Mouse (Mus musculus) yolk sac, embryonic 10.5 days (tissue): ENCODE results near the gene Gm17455.

Source experiments
- DNase-seq: peaks from one replicate; pipeline ENCODE4 v3.0.0-alpha.2; 2017; ENCODE audit warnings: low spot score

The Gm17455 gene

DNA sequence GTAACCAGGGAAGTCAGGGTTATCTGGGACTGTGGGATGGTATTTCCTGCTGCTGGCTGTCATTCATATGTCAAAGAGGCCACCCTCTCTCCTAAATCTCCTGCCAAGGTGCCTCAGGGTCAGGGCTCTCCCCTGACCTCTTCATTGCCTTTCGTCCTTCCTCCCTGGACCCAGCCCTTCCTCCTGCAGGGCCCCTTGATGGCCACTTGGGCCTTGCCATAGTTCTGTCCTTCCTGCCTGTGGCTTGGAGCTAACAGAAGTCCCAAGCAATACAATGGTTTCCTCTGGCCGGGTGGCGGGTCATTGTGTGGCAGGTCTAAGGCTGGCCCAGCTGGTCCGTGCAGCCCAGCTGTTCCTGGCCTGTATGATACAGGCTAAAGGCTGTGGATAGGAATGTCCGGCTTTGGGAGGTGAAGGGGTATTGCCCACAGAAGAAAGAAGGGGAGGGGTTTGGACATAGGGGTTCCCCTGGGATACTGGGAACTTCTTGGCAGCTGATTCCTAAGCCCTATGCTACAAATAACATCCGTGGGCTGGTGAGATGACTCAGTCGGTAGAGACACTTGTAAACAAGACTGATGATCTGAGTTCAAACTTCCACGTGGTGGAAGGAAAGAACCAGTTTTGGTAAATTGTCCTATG is 25.5 kb upstream of the Gm17455 start:
- DNase-seq, result no peak

DNA sequence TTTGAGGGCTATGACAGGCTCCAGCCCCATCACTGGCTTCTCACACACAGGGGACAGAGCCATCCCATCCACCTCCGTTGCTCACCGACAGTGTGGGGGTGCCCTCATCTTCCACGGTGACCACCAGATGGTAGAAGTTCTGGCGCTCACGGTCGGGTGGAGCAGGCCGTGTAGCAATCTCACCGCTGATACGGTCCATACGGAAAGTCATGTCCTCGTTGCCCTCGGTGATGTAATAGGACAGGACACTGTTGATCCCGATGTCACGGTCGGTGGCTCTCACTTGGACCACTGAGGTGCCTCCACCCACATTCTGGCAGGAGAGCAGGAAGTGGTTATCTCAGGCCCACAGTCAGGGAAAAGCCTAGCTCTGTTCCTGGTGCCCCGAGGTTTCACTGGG is 22.8 kb upstream of the Gm17455 start:
- DNase-seq, result no peak

DNA sequence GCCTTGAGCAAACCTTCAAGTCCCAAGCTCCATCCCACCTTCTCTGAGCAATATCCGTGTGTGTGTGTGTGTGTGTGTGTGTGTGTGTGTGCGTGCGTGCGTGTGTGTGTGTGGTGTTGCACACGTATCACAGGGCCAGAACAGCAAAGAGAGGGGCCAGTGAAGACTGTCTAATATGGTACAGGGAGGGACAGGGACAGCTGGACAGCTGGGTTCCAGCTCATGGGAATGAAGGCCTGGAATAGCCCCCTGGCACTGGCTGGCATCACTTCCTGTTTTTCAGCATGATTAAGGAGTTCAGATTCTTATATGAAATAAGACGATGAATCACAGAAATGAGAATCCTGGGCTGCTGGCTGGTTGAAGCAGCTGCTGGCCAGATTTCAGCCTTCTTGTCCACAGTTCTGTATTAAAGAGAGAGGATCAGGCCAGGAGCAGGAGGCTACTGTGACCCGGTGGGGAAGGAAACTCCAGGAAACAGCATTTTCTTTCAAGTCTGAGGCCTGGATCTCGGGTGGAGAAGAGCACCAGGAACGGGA is 20.0 kb upstream of the Gm17455 start:
- DNase-seq, result no peak

DNA sequence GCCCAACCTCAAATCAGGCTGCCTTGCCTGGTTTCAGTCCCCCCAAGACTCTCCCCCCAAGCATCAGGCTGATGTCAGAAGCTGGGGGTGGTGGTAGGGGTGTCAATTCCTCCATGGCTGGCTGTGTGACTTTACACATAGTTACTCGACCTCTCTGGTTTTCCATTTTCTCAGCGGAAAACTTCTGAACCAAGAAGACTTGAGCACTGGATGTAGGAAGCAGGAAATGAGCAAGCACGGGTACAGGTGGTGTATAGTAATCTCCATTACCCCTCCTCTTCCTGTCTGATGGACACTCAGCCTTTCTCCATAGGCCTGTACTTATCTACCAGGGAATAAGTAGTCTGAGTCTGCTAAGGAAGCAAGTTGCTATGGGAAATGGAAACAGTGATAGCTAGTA is 19.3 kb upstream of the Gm17455 start:
- no peak for DNase-seq

DNA sequence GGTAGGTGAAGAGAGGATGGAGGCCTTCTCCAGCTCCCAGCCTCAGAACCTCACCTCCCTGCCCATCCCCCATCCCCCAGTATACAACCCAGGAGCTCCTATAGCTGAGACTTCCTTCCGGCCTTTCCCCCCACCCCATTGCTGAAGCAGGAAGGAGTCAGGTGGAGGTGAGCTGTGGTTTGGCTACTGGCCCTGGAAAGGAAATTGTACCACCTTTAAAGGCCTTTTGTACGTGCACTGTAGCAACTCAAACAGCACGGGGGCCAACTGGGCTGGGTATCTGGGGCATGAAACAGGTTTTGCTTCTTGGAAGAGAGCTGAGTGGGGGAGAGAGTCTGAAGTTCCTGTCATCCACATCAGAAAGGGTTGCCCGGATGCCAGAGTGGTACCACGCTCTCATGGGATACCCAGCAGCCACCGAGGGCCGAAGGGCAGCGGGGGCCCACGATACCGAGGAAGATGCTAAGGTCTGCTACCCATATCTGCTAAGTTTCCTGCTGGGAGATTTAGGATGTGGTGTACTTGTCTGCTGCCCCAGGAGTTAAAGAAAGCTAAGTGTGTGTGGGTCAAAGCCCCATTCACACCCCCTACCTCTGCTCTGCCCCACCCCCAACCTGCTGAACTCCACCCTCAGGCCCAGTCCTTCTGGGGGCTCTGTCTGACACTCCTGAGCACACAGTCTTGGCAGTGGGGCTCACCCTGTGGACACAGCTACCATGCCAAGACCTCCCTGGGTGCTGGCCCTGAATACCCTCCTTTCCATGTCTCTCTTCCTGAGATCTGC is 18.2 kb upstream of the Gm17455 start:
- DNase-seq, result no peak

DNA sequence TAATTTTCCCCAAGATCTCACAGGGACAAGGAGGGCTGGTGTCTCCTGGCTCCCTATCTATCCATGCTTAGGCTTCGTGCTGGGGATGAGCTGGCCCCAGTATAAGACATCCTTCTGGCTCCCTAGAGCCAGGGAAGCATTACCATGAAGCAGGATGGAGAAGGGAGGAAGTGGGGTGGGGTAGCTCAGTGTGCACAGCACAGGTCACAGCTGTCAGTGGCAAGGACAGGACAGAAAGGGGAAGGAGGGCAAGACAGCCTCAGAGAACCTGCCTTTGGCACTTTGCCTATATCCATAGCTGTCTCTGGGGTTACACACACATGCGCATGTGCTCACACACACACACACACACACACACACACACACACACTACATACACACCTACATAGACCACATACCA is 11.2 kb upstream of the Gm17455 start:
- DNase-seq, result no peak

DNA sequence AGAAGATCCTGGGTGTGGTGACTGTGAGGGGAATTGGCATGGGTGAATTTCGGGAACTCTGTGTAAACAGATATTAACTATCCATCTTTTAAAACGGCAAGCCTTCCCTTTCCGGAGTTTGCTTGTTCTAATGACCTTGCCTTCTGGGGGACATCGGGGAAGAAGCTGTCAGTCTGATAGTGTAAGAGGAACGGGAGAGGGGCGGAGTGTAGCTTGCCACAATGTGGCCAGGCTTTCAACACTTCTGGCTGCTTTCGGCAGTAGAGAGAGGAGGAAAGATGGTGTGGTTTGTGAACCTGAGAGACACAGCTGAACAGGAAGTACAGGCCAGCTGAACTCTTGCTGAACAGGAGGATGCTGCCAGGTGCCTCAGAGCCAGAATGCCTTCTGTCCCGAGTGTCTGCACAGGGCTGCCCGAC is 10.1 kb upstream of the Gm17455 start:
- DNase-seq, result no peak

DNA sequence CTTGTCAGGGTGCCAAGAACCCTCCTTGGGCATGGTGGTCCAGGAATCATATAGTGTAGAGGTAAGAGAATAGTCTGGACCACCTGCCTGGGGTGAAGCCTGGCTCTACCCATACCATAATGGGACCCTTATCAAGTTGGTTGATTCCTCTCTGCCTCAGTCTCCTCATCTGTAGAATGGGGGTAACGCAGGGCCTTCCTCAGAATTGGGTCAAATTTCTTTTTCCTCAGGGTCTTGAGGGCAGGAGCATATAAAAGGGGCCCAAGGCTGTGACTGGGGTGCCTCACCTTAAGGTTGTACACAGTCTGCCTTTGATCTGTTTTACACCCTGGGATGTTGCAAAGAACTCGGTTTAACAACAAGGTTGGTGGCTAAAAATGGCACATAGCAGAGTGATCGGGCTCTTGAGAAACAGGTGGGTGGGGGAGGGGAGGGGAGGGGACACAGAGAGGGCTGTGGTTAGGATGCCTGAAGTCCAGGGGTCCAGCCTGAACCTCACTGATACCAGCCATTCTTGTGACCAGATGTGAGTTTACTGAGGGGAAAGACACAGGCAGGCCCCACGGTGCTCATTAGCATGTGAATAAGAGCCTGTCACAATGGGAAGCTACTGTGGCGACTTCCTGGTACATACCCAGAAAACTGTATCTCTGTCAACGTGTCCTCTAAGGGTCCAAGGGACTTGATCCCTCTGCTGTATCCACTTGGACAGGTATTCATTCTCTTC is 9.2 kb upstream of the Gm17455 start:
- DNase-seq, result no peak

DNA sequence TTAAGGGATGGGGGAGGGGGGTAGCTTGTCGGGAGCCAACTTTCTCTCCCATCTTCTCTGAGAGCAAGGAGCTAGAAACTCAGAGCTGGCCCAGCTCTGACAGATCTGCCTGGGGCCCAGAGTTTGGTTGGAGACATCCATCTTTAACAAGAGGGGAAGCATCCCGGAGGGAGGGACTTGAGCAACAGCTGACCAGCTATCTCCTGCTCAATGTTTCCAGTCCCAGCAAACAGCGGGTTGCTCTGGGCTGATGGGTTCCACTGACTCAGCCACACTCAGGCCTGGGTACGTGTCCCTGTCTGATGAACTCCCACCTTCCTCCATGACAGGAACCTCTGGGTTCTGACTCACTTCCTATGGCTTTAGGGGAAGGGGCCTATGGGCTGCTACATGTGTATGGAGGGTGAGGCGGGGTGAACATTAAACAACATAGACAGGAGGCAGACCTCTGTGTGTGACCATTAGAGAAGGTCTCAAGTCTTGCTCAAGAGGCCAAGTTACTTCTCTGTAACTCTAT is 8.6 kb upstream of the Gm17455 start:
- no peak for DNase-seq

DNA sequence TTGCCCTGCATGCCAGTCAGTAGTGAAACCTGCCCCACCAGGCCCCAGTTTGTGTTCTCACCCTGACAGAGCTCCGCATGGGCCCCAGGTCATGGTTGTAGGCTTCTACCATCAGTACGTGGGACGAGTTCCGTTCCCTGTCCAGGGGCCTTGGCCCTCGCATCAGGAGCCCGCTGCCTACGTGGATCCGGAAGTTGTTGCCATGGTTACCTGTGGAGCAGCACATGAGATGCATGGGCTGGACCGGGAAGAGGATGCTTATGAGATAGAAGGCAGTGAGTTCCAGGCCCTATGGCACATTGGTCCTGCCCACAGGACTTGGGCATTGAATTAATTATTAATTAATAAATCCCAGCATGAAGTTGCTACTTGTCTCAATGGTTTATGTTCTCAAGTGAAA is 7.9 kb upstream of the Gm17455 start:
- DNase-seq, result no peak

DNA sequence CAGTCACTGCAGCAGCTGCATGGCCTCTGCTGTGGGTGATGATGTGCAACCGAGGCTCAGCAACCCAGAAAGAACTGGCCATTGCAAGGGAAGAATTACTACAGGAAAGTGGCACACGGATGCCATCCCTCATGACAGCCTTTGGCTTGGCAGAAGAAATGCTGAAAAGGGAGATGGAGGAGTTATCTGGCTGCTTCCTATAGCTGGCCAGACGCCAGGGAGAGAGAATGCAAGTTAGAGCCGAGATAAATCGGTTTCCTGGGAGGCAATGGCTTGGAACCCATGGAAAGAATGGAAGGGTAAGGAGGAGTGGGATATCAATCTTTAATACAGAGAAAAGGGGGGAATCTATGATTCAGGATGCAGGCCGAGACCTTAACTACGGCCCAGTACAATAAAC is 4.6 kb upstream of the Gm17455 start:
- no peak for DNase-seq

DNA sequence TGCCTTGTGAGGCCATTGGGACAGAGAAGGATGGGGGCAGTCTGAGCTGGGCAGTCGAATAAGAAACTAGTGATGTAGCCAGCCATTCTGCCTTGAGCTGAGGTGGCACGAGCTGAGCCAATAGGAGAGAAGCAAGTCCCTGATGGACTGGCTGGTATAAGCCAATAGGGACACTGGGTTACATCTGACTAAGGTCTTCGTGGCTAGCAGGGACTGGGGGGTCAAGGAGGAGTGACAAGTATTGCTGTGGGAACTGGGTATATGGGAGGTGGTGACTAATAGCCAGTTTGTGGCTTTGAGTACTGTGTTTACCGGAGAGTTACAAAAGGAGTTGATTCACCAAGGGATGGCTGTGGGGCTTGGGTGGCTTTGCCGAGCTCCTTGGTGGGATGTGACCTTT is 3.9 kb upstream of the Gm17455 start:
- no peak for DNase-seq

DNA sequence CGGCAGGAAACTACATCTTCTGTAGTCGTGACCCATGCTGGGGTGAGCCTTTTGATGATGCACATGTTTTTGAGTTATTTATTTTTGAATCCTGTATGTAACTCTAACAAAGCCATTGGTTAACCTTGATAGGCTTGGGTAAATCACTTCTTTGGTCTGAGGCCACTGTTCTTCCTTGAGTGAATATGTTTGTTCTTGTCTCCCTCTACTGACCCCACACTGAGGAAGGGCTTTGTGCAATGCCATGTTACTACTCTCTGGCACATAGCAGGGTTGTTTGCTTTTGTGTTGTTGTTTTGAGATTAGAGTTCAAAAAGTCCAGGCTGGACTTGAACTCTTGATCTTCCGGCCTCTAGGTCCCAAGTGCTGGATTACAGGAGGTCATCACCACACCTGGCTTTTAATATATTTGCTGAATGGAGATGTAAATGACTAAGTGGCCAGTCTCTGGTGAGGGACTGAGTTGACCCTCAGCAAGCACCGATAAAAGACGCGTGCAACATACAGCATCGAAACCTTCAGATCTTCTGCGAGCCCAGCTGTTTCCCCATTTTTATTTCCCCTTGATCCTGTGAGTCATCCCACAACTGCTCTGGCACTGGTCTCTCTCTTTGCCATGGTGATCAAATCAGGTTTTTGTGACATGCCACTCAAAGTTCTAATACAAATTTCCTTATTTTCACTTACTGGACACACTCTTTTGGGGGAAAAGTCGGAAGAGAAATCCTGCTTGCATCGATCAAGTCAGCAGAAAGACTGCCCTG is 1.3 kb upstream of the Gm17455 start:
- DNase-seq, result no peak

DNA sequence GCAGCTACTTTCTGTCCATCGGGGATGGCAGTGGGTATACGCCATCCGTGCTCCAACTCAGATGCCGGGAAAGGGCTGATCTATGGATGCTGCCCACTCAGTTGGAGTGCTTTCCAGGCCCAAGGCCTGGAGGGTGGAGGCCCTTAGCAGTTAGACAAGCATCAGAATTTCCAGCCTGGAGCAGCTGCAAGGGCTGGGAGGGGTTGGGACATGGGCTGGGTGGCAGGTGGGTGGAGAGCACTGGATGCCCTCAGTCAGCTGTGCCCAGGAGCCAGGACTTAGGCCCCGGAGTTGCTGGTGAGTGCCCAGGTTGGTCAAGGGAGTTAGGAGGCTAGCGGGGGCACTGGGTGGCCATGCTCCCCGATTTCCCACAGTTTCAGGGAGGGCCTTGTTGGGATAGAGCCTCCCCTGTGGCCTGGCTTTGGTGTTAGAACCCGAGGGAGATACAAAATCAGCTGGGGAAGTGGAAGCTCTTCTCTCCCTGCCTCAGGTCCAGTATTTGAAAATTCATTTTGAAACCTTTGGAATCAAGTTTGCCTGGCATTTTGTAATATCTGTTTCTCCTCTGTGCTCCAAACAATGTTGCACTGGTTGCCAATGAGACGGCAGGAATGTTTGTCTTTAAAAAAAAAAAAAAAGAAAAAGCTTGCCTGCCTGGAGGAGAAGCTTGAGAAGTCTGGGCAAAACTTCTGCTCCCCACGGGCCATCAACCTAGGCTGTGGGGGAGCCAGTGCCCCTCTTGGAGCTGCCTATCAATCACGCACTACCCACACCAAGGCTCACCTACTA is 1.2 kb downstream of the Gm17455 start:
- DNase-seq, result no peak

DNA sequence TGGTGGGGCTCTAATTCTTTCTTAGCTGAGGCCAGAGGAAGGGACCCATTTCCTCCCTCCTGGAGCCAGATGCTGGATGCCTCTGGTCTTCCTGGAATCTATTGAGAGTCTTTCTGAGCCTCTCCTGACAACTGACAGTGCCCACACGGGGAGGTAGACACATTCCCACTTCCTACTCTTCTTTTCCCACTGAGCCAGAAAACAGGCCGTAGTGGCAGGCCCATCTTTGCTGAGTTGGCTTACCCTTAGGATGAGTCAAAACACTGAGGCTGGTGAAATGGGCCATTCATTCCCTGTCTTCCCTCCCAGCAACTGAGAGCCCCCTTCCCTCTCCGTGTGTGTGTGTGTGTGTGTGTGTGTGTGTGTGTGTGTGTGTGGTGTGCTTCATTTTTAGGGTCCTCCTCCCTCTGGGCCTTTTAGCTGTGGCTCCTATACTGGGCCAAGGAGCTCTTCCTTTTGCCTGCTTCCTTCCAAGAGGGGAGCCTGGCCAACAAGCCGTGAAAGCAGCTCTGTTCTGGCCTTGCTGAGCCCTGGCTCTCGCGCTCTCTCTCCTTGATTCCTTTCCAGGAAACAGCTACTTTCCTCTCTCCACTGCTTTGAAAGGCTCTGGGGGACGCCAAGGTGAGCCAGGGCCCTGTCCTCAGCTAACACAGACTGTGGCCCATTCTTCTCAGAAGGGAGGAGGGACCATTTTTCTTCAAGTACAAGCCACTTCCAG is 6.1 kb downstream of the Gm17455 start:
- DNase-seq, result no peak

DNA sequence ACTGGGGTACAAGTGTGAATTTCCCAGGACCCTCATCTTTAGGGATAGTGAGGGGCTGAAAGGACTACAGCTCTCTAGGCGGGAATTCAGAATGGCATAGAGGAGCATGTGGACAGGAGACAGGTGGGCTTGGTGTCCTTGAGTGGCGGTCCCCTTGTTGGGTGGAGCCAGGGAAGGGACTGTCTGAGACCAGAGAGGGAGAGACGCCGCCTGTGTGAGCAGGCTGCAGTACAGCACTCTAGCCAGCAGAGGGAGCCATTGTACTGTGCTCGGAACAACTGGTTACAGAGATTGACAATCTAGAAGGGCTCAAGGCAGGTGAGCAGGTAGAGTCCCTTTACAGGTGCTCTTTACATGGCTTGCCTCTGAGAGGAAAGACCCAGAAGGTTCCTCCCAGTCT is 8.3 kb downstream of the Gm17455 start:
- DNase-seq, result peak; percentile 13

DNA sequence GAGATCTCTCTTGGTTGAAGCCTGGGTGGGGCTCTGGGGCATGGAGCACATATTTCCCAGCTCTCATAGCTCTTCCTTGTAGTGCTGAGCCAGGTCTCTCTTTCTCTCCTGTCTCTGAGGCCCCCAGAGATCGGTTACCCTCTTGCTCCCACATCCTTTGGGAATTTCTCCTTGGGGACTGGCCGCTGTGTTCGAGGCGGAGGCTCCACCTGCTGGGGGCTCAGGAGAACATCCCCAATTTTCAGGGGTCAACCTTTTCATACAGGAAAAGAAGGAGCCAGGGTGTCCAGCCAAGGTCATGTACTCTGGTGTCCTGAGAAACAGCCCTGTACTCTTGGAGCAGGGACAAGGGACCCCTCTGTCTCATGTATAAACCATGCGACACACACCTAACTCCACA is 12.3 kb downstream of the Gm17455 start:
- no peak for DNase-seq

DNA sequence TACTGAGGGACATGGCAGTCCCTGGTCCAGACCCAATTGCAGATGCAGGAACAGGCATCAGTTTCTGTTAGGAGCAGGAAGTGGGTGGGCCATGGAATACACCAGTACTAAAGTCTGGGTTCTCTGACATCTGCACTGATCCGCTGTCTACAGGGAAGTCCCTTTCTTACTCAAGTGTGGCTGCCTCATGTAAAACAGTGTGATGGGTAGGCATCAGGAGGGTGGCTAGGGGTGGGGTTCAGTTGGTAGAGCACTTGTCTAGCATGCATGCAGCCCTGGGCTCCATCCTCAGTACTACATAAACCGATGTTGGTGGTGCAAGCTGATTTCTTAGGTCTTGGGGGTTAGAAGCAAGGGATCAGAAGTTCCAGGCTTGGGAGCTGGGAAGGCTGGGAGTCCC is 14.2 kb downstream of the Gm17455 start:
- DNase-seq, result no peak

DNA sequence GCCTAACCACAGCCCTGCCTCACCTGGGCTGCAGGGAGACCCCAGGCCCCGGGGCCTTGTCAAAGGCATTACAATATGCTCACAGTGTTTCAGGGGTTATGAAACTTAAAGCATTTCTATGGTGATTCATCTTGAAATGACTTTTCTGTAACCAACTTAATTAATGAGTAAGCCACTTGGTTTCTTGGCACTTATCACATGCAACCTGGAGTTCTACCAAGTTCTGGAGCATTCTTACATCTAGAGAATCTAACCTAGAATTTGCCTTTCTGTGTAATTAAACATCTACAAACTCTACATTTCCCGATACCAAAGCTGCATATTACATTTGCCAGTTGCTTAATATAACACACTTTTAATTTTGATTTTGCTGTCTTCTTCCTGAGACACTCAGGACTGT is 17.5 kb downstream of the Gm17455 start:
- no peak for DNase-seq

DNA sequence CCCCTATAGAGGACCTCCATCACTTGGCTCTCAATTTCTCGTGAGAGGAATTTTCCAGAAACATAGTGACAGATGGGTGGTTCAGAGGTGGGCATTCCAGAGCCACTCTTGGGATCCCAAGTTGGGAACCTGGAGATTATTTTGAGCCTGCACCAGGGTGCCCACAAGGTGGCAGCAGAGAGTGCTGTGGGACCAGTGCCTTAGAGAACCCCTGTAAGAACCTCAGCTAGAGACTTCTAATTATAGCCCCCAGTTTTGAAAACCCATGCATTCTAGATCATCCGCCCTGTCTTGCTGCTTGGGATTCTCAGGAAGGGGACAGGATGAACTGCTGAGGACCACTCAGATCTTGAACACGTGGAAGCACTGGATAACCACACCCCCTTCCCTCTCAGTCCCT is 18.6 kb downstream of the Gm17455 start:
- DNase-seq, result peak; percentile 9

DNA sequence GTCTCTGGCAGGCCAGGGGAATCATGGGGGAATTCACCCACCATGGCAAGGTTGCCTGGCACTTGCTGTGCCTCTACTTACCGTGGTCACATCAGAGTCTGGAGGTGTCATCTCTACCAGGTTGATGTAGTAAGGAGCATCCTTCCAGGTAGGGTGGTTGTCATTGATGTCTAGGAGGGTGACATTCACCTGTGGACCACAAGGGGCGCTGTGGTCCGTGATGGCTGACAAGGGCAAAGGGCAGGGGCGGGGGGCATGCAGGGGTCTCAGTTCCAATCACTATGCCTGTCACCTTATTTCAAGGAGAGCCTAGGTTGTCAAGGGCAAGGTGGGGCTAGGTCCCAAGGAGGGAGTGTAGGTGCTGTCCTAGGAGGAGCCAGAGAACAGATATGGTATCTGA is 20.1 kb downstream of the Gm17455 start:
- DNase-seq, result no peak
